Mouse (Mus musculus): Measurements from ENCODE around the gene Dda1. TPM values are rescaled to one million over a fixed set of nuclear protein-coding genes. Genes with fewer than 3 reads are reported as not detected.

Gene Dda1
- polyA plus RNA-seq, 1 experiment from 2014 or later = 106 TPM

GRCm38 (mm10) chr8:71485142-71486135 lies 16.4 kb downstream of the Dda1 start, which contains the start of gene Ano8:
Gene Ano8 (minus strand): TSS chr8:71485963.
- WGBS = 5% methylated on average over 55 of the region's 58 CpGs
- ATAC-seq (replicated peaks; ENCODE audit: low FRiP score) = peak; percentile 50
- H3K4me1 ChIP-seq = peaks cover 62% of the 10 kb centered on the region
- peak within 1 kb of the TSS; percentile 86 for H3K27ac ChIP-seq
- peak within 1 kb of the TSS; percentile 85 for H3K4me3 ChIP-seq (replicated peaks)
- H3K9me3 ChIP-seq (replicated peaks) = no peaks in the 10 kb centered on the region
- H3K36me3 ChIP-seq = peaks cover 30% of the 10 kb centered on the region
- peak within 1 kb of the TSS; percentile 93 for H3K4me2 ChIP-seq
- H3K27me3 ChIP-seq = no peaks in the 10 kb centered on the region
- peak within 1 kb of the TSS; percentile 82 for H3K9ac ChIP-seq

GRCm38 (mm10) chr8:71486136-71486529 lies 17.1 kb downstream of the Dda1 start:
- no peak overlapping the region for H3K9ac ChIP-seq
- no peaks in the 10 kb centered on the region for H3K27me3 ChIP-seq
- H3K4me1 ChIP-seq = peaks cover 55% of the 10 kb centered on the region
- ATAC-seq (replicated peaks; ENCODE audit: low FRiP score) = no peak
- H3K4me2 ChIP-seq = peak overlapping the region; percentile 93
- peaks cover 32% of the 10 kb centered on the region for H3K36me3 ChIP-seq
- H3K9me3 ChIP-seq (replicated peaks) = no peaks in the 10 kb centered on the region
- H3K27ac ChIP-seq = peak overlapping the region; percentile 48; the same call in 1 of the 2 replicates
- 15% methylated on average over 7 of the region's 7 CpGs for WGBS
- H3K4me3 ChIP-seq (replicated peaks) = peak overlapping the region; percentile 85

- Histone ChIP-seq H3K9ac (peak within 1 kb of the TSS; percentile 88), H3K9me3 (replicated peaks) (no peaks in the 10 kb centered on the region), H3K27ac (peak within 1 kb of the TSS; percentile 96), H3K27me3 (no peaks in the 10 kb centered on the region), H3K4me2 (peak within 1 kb of the TSS; percentile 100), H3K4me3 (replicated peaks) (peak within 1 kb of the TSS; percentile 87), H3K36me3 (peaks cover 36% of the 10 kb centered on the region), H3K4me1 (peaks cover 48% of the 10 kb centered on the region)
- under 1% methylated on average over 33 of the region's 33 CpGs for WGBS
- ATAC-seq (replicated peaks; ENCODE audit: low FRiP score) = peak; percentile 50
Observed at GRCm38 (mm10) chr8:71487691-71488445, 18.9 kb downstream of the Dda1 start, which contains the start of gene Gtpbp3. Gene Gtpbp3 (plus strand): TSS chr8:71488103.

- H3K4me3 ChIP-seq (replicated peaks) = peak overlapping the region; percentile 87
- ATAC-seq (replicated peaks; ENCODE audit: low FRiP score) = peak; percentile 81
- no peaks in the 10 kb centered on the region for H3K27me3 ChIP-seq
- H3K27ac ChIP-seq = peak overlapping the region; percentile 96
- H3K9ac ChIP-seq = peak overlapping the region; percentile 88
- peak overlapping the region; percentile 100 for H3K4me2 ChIP-seq
- under 1% methylated on average over 22 of the region's 22 CpGs for WGBS
- H3K36me3 ChIP-seq = peaks cover 36% of the 10 kb centered on the region
- H3K9me3 ChIP-seq (replicated peaks) = no peaks in the 10 kb centered on the region
- H3K4me1 ChIP-seq = peaks cover 48% of the 10 kb centered on the region
Observed at GRCm38 (mm10) chr8:71488454-71488853, 19.5 kb downstream of the Dda1 start.

- H3K27me3 ChIP-seq = no peaks in the 10 kb centered on the region
- peak; percentile 24; the same call in 1 of the 2 replicates for ATAC-seq (replicated peaks; ENCODE audit: low FRiP score)
- no peaks in the 10 kb centered on the region for H3K9me3 ChIP-seq (replicated peaks)
- peak overlapping the region; percentile 90 for H3K27ac ChIP-seq
- no peak overlapping the region for H3K9ac ChIP-seq
- peak overlapping the region; percentile 35; the same call in 1 of the 2 replicates for H3K4me2 ChIP-seq
- H3K4me3 ChIP-seq (replicated peaks) = no peak overlapping the region
- H3K4me1 ChIP-seq = peaks cover 52% of the 10 kb centered on the region
- 19% methylated on average over 16 of the region's 16 CpGs for WGBS
- H3K36me3 ChIP-seq = peaks cover 43% of the 10 kb centered on the region
Observed at GRCm38 (mm10) chr8:71495039-71495438, 26.0 kb downstream of the Dda1 start.

GRCm38 (mm10) chr8:71495811-71496210 lies 26.8 kb downstream of the Dda1 start:
- 81% methylated on average over 5 of the region's 5 CpGs for WGBS

GRCm38 (mm10) chr8:71496481-71496880 lies 27.5 kb downstream of the Dda1 start:
- Histone ChIP-seq H3K4me2 (no peak overlapping the region; the same call in 1 of the 2 replicates), H3K4me3 (replicated peaks) (no peak overlapping the region), H3K4me1 (peaks cover 59% of the 10 kb centered on the region), H3K9ac (0 out of 2 replicates have a peak overlapping the region, but pooled peaks have one; percentile 12), H3K27ac (peak overlapping the region; percentile 90), H3K36me3 (peaks cover 28% of the 10 kb centered on the region), H3K27me3 (no peaks in the 10 kb centered on the region), H3K9me3 (replicated peaks) (no peaks in the 10 kb centered on the region)
- 11% methylated on average over 11 of the region's 11 CpGs for WGBS
- peak; percentile 30 for ATAC-seq (replicated peaks; ENCODE audit: low FRiP score)

More at GRCm38 (mm10) chr8:71495811-71496210, 26.8 kb downstream of the Dda1 start:
- Histone ChIP-seq H3K9me3 (replicated peaks) (no peaks in the 10 kb centered on the region), H3K27ac (peak overlapping the region; percentile 90), H3K4me3 (replicated peaks) (no peak overlapping the region), H3K27me3 (no peaks in the 10 kb centered on the region), H3K4me2 (no peak overlapping the region; the same call in 1 of the 2 replicates), H3K4me1 (peaks cover 58% of the 10 kb centered on the region), H3K36me3 (peaks cover 35% of the 10 kb centered on the region), H3K9ac (no peak overlapping the region)
- ATAC-seq (replicated peaks; ENCODE audit: low FRiP score) = no peak

- Histone ChIP-seq H3K9ac (no peak overlapping the region), H3K9me3 (replicated peaks) (no peaks in the 10 kb centered on the region), H3K4me1 (peaks cover 59% of the 10 kb centered on the region), H3K4me2 (no peak overlapping the region), H3K36me3 (peaks cover 23% of the 10 kb centered on the region), H3K27ac (peak overlapping the region; percentile 90), H3K4me3 (replicated peaks) (no peak overlapping the region), H3K27me3 (no peaks in the 10 kb centered on the region)
- no peak for ATAC-seq (replicated peaks; ENCODE audit: low FRiP score)
- 78% methylated on average over 1 of the region's 1 CpGs for WGBS
Observed at GRCm38 (mm10) chr8:71497077-71497645, 28.2 kb downstream of the Dda1 start.

- Histone ChIP-seq H3K27ac (peak overlapping the region; percentile 90), H3K4me2 (peak overlapping the region; percentile 9), H3K9me3 (replicated peaks) (no peaks in the 10 kb centered on the region), H3K9ac (0 out of 2 replicates have a peak overlapping the region, but pooled peaks have one; percentile 4), H3K36me3 (peaks cover 14% of the 10 kb centered on the region), H3K4me3 (replicated peaks) (no peak overlapping the region), H3K27me3 (no peaks in the 10 kb centered on the region), H3K4me1 (peaks cover 59% of the 10 kb centered on the region)
- ATAC-seq (replicated peaks; ENCODE audit: low FRiP score) = peak; percentile 33
- 5% methylated on average over 15 of the region's 15 CpGs for WGBS
Observed at GRCm38 (mm10) chr8:71497881-71498501, 29.0 kb downstream of the Dda1 start.

- peaks cover 59% of the 10 kb centered on the region for H3K4me1 ChIP-seq
- no peak overlapping the region for H3K9ac ChIP-seq
- 21% methylated on average over 15 of the region's 16 CpGs for WGBS
- peaks cover 6% of the 10 kb centered on the region for H3K36me3 ChIP-seq
- ATAC-seq (replicated peaks; ENCODE audit: low FRiP score) = peak; percentile 24; the same call in 1 of the 2 replicates
- no peak overlapping the region for H3K4me3 ChIP-seq (replicated peaks)
- H3K27ac ChIP-seq = peak overlapping the region; percentile 90
- H3K4me2 ChIP-seq = peak overlapping the region; percentile 9
- no peaks in the 10 kb centered on the region for H3K27me3 ChIP-seq
- no peaks in the 10 kb centered on the region for H3K9me3 ChIP-seq (replicated peaks)
Observed at GRCm38 (mm10) chr8:71498816-71499690, 30.1 kb downstream of the Dda1 start.
